Mouse (Mus musculus) thymus, postnatal 25 days (tissue): Measurements from ENCODE around the gene Sema4d.

Experiments
- DNase-seq: peaks from one replicate; pipeline ENCODE4 v3.0.0; 2022

The Sema4d gene

DNA sequence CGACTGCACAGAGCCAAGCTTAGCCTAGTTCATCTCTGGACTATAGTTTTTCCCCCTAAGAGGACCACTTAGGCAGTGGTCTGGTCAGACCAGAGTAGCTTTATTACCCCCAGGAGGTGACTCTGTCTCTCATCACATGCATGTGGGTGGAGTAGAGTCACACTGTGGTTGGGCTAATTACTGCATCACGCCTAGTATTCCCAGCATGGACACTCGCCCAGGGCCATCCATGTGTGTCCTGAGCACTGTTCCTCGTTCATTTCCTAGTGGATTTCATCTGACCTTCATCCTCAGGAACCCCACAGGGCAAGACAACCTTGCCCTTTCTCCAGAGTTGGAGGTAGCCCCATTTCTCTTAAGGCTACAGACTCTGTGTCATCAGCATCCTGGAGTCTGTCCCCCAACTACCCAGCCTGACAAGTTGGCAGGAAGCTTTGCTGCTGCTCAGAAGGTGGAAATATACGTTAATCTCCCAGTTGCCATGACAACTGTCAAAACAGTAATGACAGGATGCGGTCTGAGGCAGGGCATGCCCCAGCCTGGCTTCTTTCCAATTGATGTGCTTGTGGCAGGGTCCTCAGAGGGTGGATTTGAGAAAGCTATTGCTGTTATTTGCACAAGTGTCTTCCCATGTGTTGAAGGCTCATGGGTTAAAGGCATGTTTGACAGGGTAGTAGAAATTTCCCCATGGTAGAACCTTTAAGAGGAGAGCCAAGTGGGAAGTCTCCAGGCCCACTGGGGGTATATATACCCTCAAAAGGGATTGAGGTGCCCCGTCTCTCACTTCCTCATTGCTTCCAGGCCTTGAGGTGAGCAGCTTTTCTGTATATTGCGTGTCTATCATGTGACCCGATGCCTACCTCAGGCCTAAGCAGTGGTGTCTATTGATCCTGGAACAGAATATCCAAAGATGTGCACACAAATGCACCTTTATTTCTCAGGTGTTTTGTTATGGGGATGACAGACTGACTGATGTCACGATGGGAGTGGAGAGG, 20.4 kb upstream of the Sema4d start:
- peak; percentile 79 for DNase-seq

DNA sequence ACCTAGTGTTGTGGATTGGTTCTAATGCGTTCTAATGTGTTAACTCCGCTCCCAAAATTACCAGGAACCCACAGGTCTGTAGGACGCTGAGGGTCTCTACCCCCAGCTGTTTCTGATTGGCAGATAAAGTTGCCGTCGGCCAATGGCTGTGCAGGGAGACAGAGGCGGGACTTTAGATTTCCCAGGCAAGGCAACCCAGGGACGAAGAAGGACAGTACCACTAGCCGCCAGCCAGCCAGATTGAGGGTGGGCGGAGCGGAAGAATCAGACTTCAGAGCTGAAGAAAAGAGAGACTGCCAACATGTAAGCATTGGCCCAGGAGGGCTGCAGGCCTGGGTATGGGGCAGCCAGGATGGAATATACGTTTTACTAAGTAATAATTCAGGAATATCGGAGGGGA, 14.6 kb upstream of the Sema4d start:
- no peak for DNase-seq

DNA sequence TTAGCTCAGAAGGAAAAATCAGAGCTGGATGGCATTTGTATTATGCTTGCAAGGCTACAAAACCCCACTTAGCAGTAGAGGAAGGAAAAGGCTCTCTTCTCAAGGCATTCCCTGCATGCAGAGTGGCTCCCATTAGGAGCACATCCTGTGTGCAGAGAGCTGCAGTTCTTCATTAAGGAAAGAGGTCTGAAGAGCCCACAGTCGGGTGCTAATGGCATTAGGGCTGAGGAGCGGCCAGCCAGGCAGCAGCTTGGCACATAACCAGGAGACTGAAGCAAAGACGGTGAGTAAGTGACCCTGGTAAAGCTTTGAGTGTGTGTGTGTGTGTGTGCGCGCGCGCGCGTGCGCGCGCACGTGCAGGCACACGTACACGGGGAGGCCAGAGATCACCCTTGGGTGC, 12.7 kb upstream of the Sema4d start:
- no peak for DNase-seq

DNA sequence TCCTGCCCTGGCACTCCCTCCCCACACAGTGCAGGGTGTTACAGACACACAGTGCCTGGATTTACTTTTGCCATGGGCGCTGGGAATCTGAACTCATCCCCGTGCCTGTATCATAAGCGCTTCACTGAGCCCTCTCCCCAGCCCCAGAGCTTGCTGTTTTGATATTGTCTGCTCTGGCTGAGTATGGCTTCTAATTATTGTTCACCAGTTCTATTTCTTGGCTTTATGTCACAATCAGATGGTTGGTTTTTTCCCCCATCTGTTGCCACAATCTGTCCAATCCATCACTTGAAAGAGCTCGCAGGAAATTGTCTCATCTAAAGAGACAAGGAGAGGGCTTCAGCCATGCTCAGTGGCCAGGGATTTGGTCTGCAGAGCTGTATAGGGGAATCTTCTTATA, 12.1 kb upstream of the Sema4d start:
- DNase-seq, result no peak

DNA sequence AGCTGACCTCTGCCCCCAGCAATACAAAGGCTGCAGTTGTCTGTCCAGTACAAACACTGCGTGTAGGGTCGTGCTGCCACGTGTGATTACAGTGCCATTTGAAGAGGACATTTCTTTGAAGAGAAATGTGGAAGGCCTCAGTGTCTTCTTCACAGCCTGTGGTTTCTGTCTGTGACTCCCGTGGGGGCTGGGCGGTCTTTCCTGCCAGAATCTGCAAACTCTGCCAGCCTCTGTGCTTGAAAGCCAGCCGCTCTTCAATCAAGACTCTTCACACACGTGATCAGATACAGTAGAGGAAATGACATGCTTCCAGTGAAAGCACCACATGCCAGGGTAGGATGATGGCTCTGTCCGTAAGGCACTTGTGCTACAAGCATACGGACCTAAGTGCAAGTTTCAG, 7.4 kb upstream of the Sema4d start:
- DNase-seq, result peak; percentile 90

DNA sequence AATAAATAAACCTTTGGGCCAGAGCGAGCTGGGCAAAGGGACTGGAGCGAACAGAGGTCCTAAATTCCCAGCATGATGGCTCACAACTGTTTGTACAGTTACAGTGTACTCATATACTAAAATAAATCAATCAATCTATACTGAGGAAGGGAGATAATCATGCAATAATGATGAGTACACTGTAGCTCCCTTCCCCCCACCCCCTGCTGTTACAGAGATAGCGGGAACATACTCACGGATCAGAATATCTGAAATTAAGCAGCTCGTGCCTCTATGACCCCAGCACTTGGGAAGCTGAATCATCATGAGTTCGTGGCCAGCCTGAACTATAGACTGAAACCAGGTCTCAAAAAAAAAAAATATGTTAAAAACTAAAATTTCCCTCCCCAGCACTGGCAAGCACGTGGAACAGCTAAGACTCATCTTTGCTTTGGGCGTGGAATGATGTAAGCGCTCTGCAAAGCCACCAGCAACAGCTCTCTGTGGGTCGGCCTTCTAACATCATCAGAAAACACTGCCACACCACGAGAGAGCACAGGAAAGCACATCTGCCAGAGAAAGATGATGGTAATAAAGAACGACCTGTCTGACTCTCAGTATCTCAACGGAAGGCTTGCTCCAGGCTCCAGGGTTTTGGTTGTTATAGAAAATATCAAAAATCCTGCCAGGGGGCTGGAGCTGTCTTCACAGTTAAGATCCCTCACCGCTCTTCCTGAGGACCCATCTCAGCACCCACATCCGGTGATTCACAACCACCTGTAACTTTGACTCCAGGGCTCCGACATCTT, 6.4 kb upstream of the Sema4d start:
- peak; percentile 40 for DNase-seq

DNA sequence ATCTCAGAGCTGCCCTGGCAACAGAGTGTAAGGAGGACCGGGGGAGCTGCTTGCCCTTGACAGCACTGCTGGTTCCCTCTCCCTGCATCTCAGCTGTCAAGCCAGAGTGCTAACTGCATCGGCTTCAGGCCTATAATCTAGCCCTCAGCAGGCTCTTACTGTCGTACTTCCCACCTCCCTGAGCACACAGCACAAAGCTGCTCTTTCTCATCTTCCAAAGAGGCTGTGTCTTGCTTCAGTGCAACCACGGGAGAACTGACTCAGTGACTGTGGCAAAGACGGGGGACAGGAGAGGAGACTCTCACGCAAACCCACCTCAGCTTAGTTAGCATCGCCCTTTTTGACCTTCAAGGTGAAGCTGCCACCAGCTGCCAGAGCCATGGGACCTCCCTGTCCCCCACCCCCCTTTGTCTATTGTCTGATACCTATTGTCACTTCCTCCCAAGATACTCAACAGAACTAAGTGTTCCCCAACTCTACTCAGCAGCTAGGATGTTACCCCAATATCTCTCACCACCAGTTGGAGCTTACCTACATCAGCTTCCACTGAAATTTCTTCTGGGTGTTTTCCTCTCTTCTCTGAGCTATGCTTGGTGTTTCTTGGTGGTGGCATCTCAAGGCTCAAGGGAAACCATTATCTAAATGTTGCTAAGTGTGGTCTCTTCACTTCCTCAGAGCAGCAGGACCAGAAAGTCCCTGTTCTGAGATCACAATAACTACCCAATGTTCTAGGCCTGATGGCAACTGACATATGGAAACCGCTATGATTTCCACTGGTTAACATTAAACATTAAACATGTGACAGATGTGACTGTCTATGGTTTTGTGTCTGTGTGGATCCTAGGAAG, 4.6 kb upstream of the Sema4d start:
- peak; percentile 51 for DNase-seq

DNA sequence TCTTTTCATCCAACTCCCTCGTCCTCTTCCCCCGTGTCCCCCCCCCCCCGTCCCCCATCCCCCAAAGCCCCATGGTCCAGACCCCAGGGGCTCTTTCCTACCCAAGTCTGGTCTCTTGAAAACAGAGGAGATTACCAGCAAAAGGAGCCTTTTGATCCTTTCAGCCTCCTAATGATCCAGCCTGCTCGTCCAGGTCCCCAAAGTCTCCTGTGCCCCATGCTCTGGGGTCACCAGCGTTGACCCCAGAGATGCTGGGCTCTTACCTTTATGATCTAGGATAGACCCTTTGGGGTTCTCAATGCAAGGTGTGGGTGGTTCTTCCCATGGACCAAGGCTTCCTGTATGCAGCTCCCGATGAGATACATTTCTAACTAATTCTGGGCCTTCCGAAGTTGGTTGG, 401 bp upstream of the Sema4d start:
- DNase-seq, result no peak

DNA sequence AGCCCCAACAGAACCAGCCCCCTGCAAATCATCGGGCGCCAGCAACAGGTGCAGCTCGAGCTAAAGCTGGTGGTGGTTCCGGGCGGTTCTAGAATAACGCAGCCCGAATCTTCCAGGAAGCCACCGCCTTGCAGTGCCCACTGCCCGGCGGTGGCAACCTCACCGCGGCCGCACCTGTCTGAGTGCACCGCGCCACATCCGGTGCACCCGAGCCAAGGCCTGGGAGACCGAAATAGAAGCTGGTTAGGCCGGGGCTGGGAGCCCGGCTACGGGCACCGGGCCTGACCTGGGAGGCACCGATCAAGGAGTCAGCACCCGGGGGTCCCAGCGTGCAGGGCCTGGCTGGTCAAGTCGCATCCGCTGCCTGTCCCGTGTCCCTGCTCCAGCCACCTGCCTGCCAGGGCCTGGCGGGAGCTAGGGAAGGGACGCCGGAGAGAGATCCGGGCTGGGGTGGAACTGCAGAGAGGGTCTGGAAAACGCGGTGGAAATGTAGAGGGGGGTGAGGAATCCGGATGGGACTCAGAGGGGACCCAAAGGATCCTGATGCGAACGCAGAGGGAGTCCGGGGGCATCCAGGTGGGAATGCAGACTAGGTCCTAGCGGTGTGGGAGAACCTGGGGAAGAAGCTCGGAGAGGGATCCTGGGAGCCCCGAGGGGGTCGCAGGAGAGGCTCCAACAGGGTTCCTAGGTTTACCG, 670 bp downstream of the Sema4d start:
- DNase-seq, result peak; percentile 86

DNA sequence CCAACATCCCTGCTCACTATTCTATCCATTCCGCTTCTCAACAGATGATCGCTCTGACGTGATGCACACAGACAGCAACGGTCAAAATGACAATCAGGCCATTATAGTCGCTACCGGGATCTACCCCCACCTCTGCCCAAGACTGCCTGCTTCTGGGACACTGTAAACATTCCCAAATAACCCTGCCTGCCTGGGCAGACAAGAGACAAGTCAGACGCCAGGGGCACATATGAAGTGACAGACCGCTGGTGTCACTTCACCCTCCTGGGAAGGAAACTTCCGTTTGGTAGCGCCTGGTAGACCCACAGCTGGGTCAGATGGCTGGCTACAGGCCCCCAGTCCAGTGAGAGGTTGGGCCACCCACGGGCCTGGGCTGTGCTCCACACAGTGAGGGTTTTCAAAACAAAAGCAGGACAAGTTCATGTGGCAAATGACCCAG, 1.4 kb downstream of the Sema4d start:
- DNase-seq, result no peak

DNA sequence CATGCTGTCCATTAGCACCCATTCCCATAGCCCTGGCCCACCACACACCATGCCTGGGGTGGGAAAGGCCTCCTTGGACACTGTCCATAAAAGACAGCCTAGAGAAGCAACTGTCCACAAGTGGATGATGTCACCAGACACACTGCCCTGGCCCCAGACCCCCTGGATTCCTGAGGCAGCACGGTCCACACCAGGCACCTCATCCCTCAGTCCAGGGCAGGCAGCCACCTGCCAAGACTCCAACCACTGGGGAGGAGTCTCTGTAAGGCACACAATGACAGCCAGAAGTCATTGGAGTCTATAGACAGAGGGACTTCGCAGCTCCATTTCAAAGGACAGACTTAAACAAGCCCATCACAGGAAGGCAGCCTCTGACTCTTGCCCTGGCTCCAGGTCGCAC, 1.9 kb downstream of the Sema4d start:
- DNase-seq, result no peak

DNA sequence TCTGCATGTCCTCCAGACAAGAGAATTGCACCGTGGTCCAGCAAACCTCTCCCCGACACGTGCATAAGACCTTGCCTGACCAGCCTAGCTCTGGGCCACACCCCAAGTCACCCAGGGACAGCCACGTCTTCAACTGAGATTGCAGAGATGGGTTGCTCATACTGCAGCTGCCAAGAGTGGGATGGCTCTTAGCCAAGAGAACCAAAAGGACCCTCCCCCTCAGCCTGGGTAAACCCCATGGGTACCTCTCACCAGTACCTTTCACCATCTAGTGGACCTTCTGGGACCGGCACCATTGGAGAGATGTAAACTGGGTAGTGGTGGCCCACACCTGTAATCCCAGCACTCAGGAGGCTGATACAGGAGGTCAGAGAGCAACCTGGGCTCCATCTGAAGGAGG, 2.8 kb downstream of the Sema4d start:
- DNase-seq, result no peak

DNA sequence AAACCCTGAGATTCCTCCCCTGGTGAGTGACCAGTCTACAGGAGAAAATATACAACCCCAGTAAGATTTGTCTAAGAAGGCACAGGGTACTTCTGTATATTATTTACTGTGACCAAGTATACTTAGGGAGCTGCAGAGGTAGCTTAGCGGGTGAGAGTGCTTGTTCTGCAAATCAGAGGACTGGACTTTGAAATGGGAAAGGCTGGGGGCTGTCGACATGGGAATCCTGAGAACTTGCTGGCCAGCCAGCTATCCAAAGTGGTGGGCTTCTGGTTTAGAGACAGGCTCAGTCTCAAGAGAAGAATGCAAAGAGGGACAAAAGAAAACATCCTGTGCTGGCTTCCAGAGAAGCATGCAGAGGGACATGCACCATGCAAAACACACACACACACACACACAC, 5.7 kb downstream of the Sema4d start:
- no peak for DNase-seq

DNA sequence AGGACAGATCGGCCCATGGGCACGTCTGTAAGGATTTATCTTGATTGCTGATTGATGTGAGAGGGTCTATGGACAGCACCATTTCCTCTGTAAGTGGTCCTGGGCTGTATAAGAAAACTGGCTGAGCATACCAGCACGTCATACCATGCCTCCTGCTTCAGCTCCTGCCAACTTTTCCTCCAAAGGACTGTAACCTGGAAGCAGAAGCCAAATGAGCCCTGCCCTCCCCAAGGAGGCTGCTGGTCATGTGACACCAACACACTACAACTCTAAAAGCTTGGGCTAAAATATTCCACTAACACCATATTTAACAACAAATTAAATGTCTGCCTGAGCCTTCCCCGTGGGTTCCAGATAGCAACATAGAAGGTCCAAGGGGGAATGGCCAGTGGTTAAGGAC, 6.9 kb downstream of the Sema4d start:
- no peak for DNase-seq

DNA sequence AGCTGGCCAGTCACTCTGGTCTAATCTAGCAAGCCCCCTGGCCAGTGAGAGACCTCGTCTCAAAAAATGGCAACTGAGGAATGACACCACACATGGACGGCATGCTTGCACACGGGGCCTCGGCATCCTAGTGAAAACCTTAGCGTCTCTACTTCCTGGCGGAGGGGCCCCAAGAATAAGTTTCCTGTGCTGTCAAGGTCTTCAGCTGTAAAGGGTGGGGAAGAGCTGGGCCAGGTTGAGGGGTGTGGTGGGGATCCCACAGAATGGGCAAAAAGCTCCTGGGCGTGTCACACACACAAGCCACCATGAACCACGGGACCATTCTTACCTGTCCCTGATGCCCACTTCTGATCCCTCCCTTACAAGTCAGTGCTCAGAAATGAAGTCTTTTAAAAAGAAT, 9.1 kb downstream of the Sema4d start:
- DNase-seq, result no peak

DNA sequence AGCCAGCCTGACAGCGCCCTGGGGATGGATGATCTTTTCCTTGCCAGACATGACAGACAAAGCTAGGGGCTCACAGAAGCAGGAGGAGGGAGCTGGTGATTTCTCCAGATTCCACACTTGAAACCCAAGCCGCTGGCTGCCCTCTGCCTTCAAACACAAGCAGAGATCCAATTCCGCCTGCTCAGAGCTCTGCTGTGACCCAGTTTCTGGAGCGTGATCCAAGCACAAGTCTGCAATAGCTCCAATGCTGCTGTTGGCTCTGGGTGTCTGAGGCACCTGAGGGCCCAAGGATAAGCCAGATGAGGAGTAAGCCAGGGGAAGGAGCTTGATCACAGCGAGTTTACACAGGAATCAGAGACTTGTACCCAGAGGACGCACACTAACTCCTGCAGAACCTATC, 9.7 kb downstream of the Sema4d start:
- no peak for DNase-seq

DNA sequence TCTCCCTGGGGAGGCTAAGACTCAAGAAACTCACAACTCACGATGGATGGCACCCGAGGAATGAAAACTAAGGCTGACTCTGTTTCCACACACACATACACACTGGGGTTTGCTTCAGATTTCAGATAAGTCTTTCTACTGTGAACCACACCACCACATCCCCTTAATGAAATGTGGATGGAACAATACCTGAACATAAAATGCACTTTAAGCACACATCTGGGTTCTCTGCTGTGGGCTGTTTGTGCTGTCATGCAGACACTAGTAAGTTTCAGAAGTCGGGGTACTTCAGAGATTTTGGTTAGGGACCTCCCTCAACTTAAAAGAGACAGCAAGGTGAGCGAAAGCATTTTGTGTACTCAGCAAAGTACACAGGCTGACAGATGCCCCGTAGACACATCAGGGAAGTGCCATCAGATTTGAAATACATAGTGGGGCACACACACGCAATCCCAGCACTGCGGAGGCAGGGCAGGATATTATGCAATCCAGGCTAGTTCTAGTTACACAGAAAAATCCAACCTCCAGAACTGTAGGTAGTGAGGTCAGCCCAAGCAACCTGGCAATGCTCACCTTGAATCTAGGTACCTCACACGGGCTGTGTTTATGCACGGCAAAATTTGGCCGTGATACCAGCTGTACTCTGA, 12.9 kb downstream of the Sema4d start:
- DNase-seq, result no peak

DNA sequence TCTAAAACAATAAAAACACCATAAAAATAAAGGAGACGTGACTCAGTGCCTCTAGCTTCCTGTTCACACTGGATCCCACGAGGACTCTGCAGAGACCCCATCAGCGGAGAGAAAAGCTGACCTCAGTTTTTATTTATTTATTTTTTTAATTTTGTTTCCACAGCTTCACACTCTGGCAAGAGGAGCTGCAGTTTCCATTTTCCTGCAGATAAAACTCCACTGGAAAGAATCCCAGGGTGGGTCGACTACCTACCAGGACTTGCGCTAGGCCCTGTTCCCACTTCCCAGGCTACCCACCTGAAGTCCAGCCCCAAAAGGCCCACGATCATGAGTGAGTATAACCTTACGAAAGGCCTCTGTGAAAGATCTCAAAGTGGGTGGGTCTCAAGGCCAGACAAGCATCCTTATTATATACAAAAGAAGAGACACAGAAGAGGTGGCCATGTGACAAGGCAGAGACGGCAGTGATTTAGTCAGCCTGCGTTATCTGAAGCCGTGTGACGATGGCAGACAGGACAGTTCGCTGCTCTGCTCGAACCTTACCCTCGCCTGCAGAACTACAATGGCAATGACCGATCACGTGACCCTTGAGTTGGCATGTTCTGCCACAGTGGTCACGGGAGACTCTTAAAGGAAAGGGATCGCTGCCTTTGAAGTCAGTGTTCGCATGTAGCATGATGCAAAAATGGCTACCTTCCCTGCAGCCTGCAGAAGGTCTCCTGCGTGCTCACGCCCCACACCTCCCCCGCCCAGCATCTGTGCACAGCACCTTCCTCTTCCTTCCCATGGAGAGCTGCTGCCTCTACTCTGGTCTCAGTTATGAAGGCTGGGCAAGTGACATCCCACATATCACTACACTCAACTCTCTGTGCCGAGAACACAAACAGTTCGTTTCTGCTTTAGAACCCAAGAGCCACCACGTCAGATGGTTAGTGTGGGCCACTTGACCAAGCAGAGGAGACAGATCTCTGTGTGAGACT, 14.3 kb downstream of the Sema4d start:
- no peak for DNase-seq

DNA sequence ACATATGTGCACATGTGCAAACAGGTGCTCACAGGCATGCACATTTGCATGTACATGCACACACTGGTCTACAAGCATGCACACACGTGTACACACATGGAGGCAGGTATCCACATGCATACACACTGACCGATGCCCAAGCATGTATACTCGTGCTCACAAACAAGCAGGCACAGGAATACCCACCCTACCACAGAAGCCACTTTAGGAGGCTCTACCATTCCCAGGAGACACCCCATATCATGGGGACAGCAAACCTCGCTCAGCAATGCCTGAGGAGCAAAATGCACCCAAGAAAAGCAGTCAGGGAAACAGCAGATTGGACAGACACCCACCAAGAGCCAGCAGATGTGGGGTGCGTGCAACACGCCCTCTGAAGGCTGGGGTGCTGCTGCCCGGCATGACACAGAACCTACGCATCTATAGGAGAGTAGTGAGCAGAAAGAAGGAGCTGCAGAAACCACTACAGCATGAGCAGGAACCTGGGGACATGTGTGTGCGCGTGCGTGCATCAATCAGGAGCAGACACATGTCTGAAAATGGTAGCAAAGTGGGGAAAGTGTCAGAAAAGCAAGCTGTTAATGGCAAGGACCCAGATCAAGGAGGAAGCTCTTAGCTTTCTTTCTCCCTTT, 15.1 kb downstream of the Sema4d start:
- DNase-seq, result no peak

DNA sequence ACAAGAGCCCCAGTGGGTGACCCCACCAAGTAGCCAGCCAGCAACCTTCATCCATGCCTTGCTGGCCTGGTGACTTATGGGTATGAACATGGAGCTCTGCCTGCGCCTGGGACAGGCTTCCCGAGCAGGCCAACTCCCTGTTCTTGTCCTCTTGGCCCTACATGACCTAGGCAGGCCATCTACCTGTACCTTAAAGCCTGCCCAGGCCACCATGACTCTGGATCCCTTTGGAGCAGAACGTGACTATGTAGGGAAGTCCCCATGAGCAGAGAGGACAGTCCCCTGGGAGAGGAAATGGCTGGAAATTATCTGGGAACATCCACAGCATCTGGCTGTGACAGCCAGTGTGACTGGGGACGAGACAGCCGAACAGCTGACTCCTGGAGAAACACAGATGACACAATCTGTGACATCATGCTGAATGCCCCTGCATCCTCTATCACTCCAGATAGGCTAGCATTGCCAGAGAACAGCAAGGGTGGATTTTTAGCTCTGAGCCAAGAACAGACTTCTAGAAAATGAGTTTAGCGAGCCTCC, 15.7 kb downstream of the Sema4d start:
- no peak for DNase-seq
